Mouse (Mus musculus): ENCODE data around the gene Rnf181.

- TF ChIP-seq CTCF (IDR thresholded peaks at IDR 0.05; ENCODE audit: low read depth) (no peak), EP300 (IDR thresholded peaks at IDR 0.05; ENCODE audit: low read depth) (no peak)
These were observed 33.2 kb upstream of the Rnf181 start for GRCm38 (mm10) chr6:72399967-72400366.
